Mouse (Mus musculus) G1E (cell line): ENCODE results near the gene Slc25a19. TPM values are rescaled to one million over a fixed set of nuclear protein-coding genes. Genes with fewer than 3 reads are reported as not detected.

Experiments
- ATAC-seq: 2 replicates; pipeline ENCODE4 v1.8.0; 2016; ENCODE audit warnings: mild to moderate bottlenecking; ENCODE audit not compliant: insufficient number of reproducible peaks, poor library complexity, low FRiP score, severe bottlenecking; ENCODE audit errors: extremely low read depth
- DNase-seq: peaks from one replicate; pipeline ENCODE4 v3.0.0; 2012; ENCODE audit warnings: low spot score
- H3K27me3 ChIP-seq: 2 replicates; pipeline ENCODE4 v1.6.1; 2012; ENCODE audit warnings: mild to moderate bottlenecking, low read length, inconsistent platforms; ENCODE audit not compliant: insufficient read depth
- H3K36me3 ChIP-seq: replicated peaks from 2 replicates; pipeline ENCODE3; 2012; ENCODE audit warnings: mild to moderate bottlenecking, inconsistent platforms
- H3K4me1 ChIP-seq: 2 replicates; pipeline ENCODE4 v1.6.1; 2012; ENCODE audit warnings: low read depth, low read length, inconsistent platforms, mixed read lengths; ENCODE audit not compliant: insufficient read depth
- H3K4me3 ChIP-seq: 2 replicates; pipeline ENCODE4 v1.5.1; 2012; ENCODE audit warnings: low read depth, mild to moderate bottlenecking, inconsistent platforms, low read length, moderate library complexity, mixed read lengths
- H3K9me3 ChIP-seq: replicated peaks from 2 replicates; pipeline ENCODE4 v1.6.1; 2012; ENCODE audit warnings: inconsistent platforms
- CTCF ChIP-seq: IDR thresholded peaks from 2 replicates; pipeline ENCODE4 v1.5.1; 2012; ENCODE audit warnings: low read depth, low read length, inconsistent platforms, mixed read lengths
- GATA1 ChIP-seq: IDR thresholded peaks from 2 replicates; pipeline ENCODE4 v1.6.1; 2012; ENCODE audit warnings: borderline replicate concordance, low read length, inconsistent platforms, mixed read lengths
- GATA2 ChIP-seq: IDR thresholded peaks from 2 replicates; pipeline ENCODE4 v1.6.1; 2012; ENCODE audit warnings: low read depth, low read length, inconsistent platforms, borderline replicate concordance
- POLR2AphosphoS5 ChIP-seq: IDR thresholded peaks from 2 replicates; pipeline ENCODE4 v1.6.1; 2012; ENCODE audit warnings: low read depth, low read length, inconsistent platforms; ENCODE audit not compliant: insufficient replicate concordance
- TAL1 ChIP-seq: conservative IDR thresholded peaks from 2 replicates; pipeline ENCODE4 v1.6.1; 2012; ENCODE audit warnings: low read depth, low read length, inconsistent platforms, mixed read lengths
- polyA plus RNA-seq: library from polyadenylated mRNA; stranded (reverse); fragments of >175 nt; gene quantifications from 2 replicates; pipeline ENCODE4 v1.2.3, GENCODE M21; 2012
- total RNA-seq, 2 experiments: library from RNA; stranded (forward) in 1 of 2; stranded (reverse) in 1 of 2; fragments of 200-1000 nt in 1 of 2; fragments of >200 nt in 1 of 2; fragmentation: Nextera tagmentation in 1 of 2; gene quantifications; 2 replicates each; pipeline ENCODE4 v1.2.3; 2014 to 2017

The Slc25a19 gene
- total and polyA plus RNA-seq, 3 experiments, result 19.9 to 26.0 (median 22.3) TPM

- Histone ChIP-seq H3K27me3 (no peaks in the 10 kb centered on the region), H3K36me3 (peaks cover 81% of the 10 kb centered on the region), H3K4me3 (no peak overlapping the region), H3K4me1 (peaks cover 38% of the 10 kb centered on the region), H3K9me3 (no peaks in the 10 kb centered on the region)
- ATAC-seq (no peak), DNase-seq (no peak)
- TF ChIP-seq POLR2AphosphoS5 (no peak), CTCF (no peak)
Observed at GRCm38 (mm10) chr11:115615875-115616274, 12.2 kb downstream of the Slc25a19 start.

DNA sequence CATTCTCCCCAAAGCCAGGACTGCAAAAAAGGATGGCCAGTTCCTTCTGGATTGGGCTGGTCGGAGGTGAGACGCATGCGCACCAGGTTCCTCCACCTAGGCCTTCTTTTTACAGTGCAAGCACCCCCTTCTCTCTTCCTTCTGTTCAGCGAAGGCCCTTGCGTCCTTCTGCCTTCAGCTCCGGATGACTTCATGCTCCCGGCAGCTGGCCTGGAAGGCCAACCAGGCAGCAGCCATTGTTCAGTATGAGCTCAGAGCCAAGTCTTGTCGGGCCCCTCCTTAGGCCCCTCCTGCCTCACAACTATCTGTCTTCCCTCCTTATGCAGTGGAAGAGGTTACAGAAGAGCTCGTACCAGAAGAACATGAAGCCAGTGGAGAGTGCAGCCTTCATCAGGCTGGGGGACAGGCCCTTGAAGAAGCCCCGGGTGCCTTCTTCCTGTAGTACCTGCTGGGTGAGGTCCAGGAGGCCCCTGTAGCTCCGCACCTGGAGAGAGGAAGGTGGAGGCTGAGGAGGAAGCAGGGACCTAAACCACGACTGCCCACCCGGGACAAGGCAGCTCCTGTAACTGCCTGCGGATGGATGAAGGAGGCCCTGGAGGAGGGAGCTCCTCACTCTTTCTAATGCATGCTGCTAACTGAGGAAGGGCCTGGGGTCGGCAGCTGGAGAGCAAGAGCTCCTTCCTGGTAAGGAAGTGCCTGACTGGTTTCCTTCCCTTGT, 12.8 kb downstream of the Slc25a19 start:
- DNase-seq, result no peak
- peaks cover 40% of the 10 kb centered on the region for H3K4me1 ChIP-seq
- H3K27me3 ChIP-seq, result no peaks in the 10 kb centered on the region
- no peak for ATAC-seq
- no peaks in the 10 kb centered on the region for H3K9me3 ChIP-seq
- peaks cover 79% of the 10 kb centered on the region for H3K36me3 ChIP-seq
- no peak for TF ChIP-seq POLR2AphosphoS5
- no peak for TF ChIP-seq GATA1
- TF ChIP-seq GATA2, result no peak
- no peak for TF ChIP-seq TAL1
- no peak for TF ChIP-seq CTCF
- H3K4me3 ChIP-seq, result no peak overlapping the region

DNA sequence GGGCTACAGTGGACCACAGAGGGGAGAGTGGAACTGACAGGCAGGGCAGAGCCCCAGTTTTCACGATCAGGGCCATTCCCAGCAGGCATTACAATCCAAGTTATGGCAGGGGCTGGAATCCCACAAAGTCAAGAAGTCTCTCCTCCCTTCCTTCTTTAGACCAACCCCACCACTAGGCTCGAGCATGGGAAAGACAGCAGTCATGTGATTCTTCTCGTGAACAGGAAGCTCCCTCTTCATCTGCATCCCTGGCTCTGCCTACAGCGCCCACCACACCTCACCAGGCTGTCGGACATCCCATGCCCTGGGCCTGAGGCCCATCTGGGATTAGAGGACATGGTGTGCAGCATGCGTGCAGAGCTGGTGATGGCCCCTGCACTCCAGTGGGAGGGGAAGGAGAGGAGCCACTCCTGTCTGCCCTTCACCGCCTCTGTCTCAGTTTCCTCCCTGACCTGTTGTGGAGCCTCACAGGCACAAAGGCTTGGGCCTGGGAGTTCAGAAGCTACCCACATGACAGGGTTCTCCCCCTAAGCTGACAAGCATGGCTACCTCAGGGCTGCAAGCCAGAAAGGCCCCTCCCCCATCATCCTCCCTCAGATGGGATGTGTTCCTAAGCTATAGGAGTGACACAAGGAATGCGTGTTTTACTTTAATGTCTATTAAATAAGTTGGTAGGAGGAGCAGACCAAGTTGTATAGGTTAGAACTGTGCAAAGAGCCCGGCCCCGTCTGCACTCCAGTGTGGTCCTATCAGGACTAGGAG, 13.6 kb downstream of the Slc25a19 start:
- TF ChIP-seq TAL1, result no peak
- H3K4me3 ChIP-seq, result no peak overlapping the region
- H3K4me1 ChIP-seq, result peaks cover 47% of the 10 kb centered on the region
- peaks cover 79% of the 10 kb centered on the region for H3K36me3 ChIP-seq
- H3K27me3 ChIP-seq, result no peaks in the 10 kb centered on the region
- DNase-seq (no peak), ATAC-seq (no peak)
- H3K9me3 ChIP-seq, result no peaks in the 10 kb centered on the region

DNA sequence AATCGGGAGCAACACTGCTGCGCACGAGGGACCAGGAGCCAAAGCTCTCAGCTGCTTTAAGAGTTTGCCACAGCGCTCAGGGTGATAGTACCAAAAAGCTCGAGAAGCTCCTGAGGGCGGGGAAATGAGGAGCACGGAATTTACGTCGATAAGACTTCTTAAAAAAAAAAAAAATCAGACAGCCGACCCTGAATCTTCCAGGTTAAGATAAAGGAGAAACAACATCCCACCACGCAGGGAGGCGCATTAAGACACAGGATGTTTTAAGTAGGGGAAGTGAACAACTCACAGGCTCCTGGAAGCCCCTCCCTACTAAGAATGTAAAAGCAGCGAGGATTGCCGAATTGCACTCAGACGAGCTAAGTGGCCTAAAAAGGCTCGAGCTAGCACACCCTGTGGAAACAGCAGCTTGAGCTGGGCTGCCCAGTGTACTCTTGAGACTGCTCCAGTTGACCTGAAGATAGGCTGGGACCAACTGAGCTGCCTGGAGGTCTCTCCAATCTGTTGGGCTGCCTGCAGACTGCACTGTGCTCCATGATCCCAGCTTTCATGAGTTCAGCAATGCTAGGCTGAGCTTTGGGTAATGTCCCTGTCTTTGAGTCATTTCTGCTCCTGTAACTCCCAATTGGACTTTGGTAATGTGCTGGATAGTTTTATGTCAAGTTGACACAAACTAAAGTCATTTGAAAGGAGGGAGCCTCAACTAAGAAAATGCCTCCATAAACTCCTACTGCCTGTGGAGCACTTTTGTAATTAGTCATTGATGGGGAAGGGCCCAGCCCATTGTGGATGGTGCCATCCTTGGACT, 14.8 kb downstream of the Slc25a19 start:
- Histone ChIP-seq H3K36me3 (peaks cover 79% of the 10 kb centered on the region), H3K27me3 (no peaks in the 10 kb centered on the region), H3K9me3 (no peaks in the 10 kb centered on the region), H3K4me1 (peaks cover 58% of the 10 kb centered on the region), H3K4me3 (peak overlapping the region; percentile 85)
- no peak for TF ChIP-seq GATA2
- TF ChIP-seq TAL1, result no peak
- no peak for TF ChIP-seq POLR2AphosphoS5
- TF ChIP-seq GATA1, result no peak
- TF ChIP-seq CTCF, result no peak
- ATAC-seq (peak; percentile 9; the same call in 1 of the 2 replicates), DNase-seq (peak; percentile 49)

DNA sequence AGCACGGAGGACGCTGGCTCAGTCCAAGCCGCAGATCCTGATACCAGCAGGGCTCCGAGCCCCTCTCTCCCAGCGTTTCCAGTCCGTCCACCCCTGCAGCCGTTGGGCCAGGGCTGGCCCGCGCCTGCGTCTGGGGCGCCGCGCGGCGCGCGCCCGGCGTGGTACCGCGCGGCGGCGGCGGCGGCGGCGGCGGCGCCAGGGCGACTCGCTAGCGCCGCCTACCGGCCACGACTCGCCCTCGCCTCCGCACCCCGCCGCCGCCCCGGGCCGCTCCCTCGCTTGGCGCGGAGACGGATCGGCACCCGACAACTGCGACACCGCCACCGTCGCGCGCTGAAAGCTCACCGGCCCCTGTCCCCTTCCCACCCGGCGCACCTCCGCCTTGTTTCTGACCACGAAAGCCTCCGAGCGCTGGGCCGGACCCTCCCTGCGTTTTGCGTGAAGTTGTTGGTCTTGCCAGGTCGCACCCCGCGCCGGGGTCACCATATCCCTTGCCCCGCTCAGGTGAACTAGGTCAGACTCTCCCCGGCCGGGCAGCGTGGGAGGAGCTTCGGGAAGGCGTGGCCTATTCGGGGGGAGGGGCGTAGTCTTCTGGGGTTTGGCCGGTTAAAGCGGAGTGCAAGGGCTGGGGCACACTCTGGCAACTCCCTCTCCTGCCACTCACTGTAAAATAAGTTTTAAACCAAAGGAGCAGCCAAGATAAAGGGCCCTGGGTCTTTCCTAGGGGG, 15.5 kb downstream of the Slc25a19 start, which contains the start of gene Mif4gd:
Gene Mif4gd, minus strand, starts transcription at position 560 of the 728 bp plus-strand sequence.
- Histone ChIP-seq H3K36me3 (peaks cover 79% of the 10 kb centered on the region), H3K4me1 (peaks cover 62% of the 10 kb centered on the region), H3K4me3 (peak within 1 kb of the TSS; percentile 85), H3K27me3 (no peaks in the 10 kb centered on the region), H3K9me3 (no peaks in the 10 kb centered on the region)
- ATAC-seq, result peak; percentile 85
- no peak for TF ChIP-seq GATA2
- TF ChIP-seq CTCF, result peak; percentile 40; the same call in 1 of the 2 replicates
- peak; percentile 89 for DNase-seq

DNA sequence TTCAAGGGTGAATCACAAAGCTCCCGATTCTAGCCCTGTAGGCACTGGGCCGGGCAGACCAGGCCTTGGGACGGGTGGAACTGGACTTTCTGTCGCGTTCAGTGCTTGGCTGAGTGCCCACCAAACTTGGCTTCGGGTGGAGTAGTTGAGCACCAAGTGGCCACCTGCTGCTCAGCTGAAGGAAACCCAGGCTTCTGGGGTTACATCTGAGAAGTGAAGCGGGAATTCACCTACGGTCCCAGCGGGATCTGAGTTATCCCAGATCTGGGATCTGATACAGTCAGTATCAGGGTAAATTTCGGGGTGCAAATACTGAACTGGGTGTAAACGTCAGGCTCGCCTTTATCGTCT, 16.1 kb downstream of the Slc25a19 start:
- Histone ChIP-seq H3K36me3 (peaks cover 79% of the 10 kb centered on the region), H3K4me3 (peak overlapping the region; percentile 85), H3K27me3 (no peaks in the 10 kb centered on the region), H3K9me3 (no peaks in the 10 kb centered on the region), H3K4me1 (peaks cover 65% of the 10 kb centered on the region)
- ATAC-seq (no peak), DNase-seq (peak; percentile 20)
- TF ChIP-seq TAL1 (no peak), POLR2AphosphoS5 (no peak), CTCF (no peak), GATA2 (no peak), GATA1 (no peak)
